Mouse (Mus musculus) neural tube, embryonic 14.5 days (tissue): ENCODE measurements around the gene 1700011M02Rik. TPM values are rescaled to one million over a fixed set of nuclear protein-coding genes. Genes with fewer than 3 reads are reported as not detected.
"Not testable (repeated sequence)": the region's sequence is repeated elsewhere in the genome, so short reads cannot be mapped to it uniquely, and the experiment has no call there.

Experiments
- ATAC-seq: fragments of 200-750 bp; cut with Nextera tagmentation; 2 replicates; pipeline ENCODE4 v1.8.0; 2017; ENCODE audit warnings: low read depth, mild to moderate bottlenecking, moderate TSS enrichment, moderate library complexity
- H3K27ac ChIP-seq: fragments of 300-500 bp; sonication (generic); 2 replicates; pipeline ENCODE4 v1.5.1; 2014; ENCODE audit warnings: low read depth, mild to moderate bottlenecking, control low read depth, low read length, moderate library complexity, mixed read lengths
- H3K27me3 ChIP-seq: fragments of 300-500 bp; sonication (generic); 2 replicates; pipeline ENCODE4 v1.6.1; 2014; ENCODE audit warnings: low read length; ENCODE audit not compliant: control insufficient read depth, insufficient read depth
- H3K36me3 ChIP-seq: fragments of 300-500 bp; sonication (generic); 2 replicates; pipeline ENCODE4 v1.6.1; 2014; ENCODE audit warnings: low read length, mixed read lengths; ENCODE audit not compliant: control insufficient read depth, insufficient read depth
- H3K4me1 ChIP-seq: fragments of 300-500 bp; sonication (generic); 2 replicates; pipeline ENCODE4 v1.6.1; 2014; ENCODE audit warnings: low read length; ENCODE audit not compliant: control insufficient read depth, insufficient read depth
- H3K4me2 ChIP-seq: fragments of 300-500 bp; sonication (generic); 2 replicates; pipeline ENCODE4 v1.6.1; 2014; ENCODE audit warnings: mild to moderate bottlenecking, low read depth, low read length, control low read depth
- H3K4me3 ChIP-seq: fragments of 300-500 bp; sonication (generic); 2 replicates; pipeline ENCODE4 v1.5.1; 2014; ENCODE audit warnings: low read depth, low read length, control low read depth, mixed read lengths
- H3K9ac ChIP-seq: fragments of 300-500 bp; sonication (generic); replicated peaks from 2 replicates; pipeline ENCODE4 v1.6.1; 2014; ENCODE audit warnings: low read depth, mild to moderate bottlenecking, control low read depth, low read length, mixed read lengths
- H3K9me3 ChIP-seq: fragments of 300-500 bp; sonication (generic); 2 replicates; pipeline ENCODE4 v1.6.1; 2016; ENCODE audit warnings: low read length; ENCODE audit not compliant: control insufficient read depth
- WGBS: fragments of 180-500 bp; shearing (Covaris S2); extraction: QIAGEN DNeasy Blood & Tissue Kit; methylation state at CpG from one replicate; pipeline ENCODE4 v1.1.7; 2014; 5-methylcytosine and 5-hydroxymethylcytosine counted together
- polyA plus RNA-seq: library from polyadenylated mRNA; unstranded; fragments of >200 nt; fragmentation: Nextera tagmentation; extraction: Ambion mirVana; gene quantifications from 2 replicates; pipeline ENCODE4 v1.2.1, GENCODE M21; 2014

1700011M02Rik gene
- polyA plus RNA-seq, 1 experiment from 2014 or later: not detected

DNA sequence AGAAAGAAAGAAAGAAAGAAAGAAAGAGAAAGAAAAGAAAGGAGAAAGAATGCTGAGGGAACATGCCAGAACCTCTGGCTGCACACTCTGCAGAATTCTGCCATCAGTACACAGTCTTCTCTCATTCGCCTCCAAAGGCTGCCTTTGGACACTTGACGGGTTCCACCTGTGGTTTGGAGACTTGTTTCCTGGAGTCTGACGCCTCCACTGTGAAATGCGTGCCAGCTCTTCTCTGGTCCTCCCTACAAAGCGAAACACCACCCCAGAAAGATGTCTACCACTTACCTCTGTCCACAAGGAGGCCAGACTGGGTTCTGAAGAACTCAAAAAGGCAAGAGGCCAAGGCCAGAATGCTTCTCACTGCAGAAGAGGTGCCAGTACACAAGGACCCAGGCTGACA, 28.0 kb downstream of the 1700011M02Rik start:
- WGBS: 76% methylated on average over 5 of the region's 5 CpGs
- H3K36me3 ChIP-seq: no peaks in the 10 kb centered on the region
- H3K27me3 ChIP-seq: 0 out of 2 replicates have a peak, but pooled peaks cover 2% of the 10 kb centered on the region
- no peak overlapping the region for H3K9ac ChIP-seq
- no peak for ATAC-seq
- H3K4me1 ChIP-seq: no peaks in the 10 kb centered on the region
- H3K4me2 ChIP-seq: no peak overlapping the region
- no peak overlapping the region for H3K4me3 ChIP-seq
- no peak overlapping the region for H3K27ac ChIP-seq
- no peaks in the 10 kb centered on the region for H3K9me3 ChIP-seq

DNA sequence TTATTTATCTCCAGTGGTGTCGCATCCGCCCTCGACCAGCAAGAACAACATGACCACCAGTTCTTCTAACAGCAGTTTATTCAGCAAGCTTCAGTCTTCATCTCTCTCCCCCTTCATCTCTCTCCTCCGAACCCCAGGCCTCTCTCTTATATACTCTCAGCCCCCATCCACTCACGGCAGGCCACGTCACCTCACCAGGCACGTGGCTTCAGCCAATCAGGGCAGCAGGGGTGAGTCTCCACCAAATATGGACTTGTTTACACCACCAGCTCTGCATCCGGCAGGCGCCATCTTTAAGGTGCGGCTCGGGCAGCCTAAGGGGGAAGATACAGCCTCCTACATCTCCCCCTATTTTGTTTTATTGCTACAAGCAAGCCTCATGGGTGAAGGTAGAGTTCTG, 41.4 kb downstream of the 1700011M02Rik start:
- H3K9me3 ChIP-seq, H3K4me1 ChIP-seq, H3K9ac ChIP-seq, H3K4me3 ChIP-seq, H3K27ac ChIP-seq, H3K36me3 ChIP-seq, ATAC-seq, H3K27me3 ChIP-seq, H3K4me2 ChIP-seq: not testable (repeated sequence)
- WGBS: 91% methylated on average over 11 of the region's 11 CpGs

DNA sequence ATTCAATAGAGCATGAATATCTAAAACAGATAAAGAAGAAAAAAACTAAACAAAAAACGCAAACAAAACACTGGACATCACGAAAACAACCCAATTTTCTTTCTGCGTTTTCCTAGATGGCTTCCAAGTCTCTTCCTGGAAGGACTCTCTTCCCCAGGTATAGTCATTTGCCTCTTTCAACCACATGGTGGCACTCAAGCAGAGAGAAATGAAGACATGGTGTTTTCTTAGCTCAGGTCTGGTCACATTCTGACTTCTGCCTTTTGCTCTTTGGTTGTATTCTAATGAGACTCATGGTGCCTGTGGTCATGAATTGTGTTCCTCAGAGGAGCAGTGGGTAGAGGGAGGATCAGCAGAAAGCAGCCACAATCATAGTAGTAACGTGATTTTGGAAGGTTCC, 50.2 kb downstream of the 1700011M02Rik start:
- H3K9me3 ChIP-seq: no peaks in the 10 kb centered on the region
- H3K9ac ChIP-seq: no peak overlapping the region
- no peaks in the 10 kb centered on the region for H3K36me3 ChIP-seq
- no peak for ATAC-seq
- no peak overlapping the region for H3K4me3 ChIP-seq
- no peak overlapping the region for H3K27ac ChIP-seq
- H3K4me1 ChIP-seq: no peaks in the 10 kb centered on the region
- H3K27me3 ChIP-seq: no peaks in the 10 kb centered on the region
- no peak overlapping the region for H3K4me2 ChIP-seq
- WGBS: 41% methylated on average over 4 of the region's 4 CpGs

Other genes with a start within 250 kb of the 1700011M02Rik start
- gene Gm3880, start 221.9 kb upstream of the 1700011M02Rik start, polyA plus RNA-seq: not detected in 2 replicates
- not detected in 2 replicates for gene Gm9112, start 201.3 kb upstream of the 1700011M02Rik start, polyA plus RNA-seq
- gene Dmrtc1b, start 201.0 kb upstream of the 1700011M02Rik start, polyA plus RNA-seq: not detected in 2 replicates
- not detected in 2 replicates for gene Dmrtc1c1, start 105.9 kb upstream of the 1700011M02Rik start, polyA plus RNA-seq
- gene Dmrtc1c2, start 54.3 kb upstream of the 1700011M02Rik start, polyA plus RNA-seq: not detected in 2 replicates
- not detected in 2 replicates for gene 1700031F05Rik, start 40.9 kb upstream of the 1700011M02Rik start, polyA plus RNA-seq
- 1.4 and 3.0 TPM in 2 replicates for gene Dmrtc1a, start 218 bp upstream of the 1700011M02Rik start, polyA plus RNA-seq
- not detected in 2 replicates for gene 1700018G05Rik, start 19.5 kb downstream of the 1700011M02Rik start, polyA plus RNA-seq